Mouse (Mus musculus): ENCODE data around the gene Nbea. TPM values are rescaled to one million over a fixed set of nuclear protein-coding genes. Genes with fewer than 3 reads are reported as not detected.
"Not testable (repeated sequence)": the region's sequence is repeated elsewhere in the genome, so short reads cannot be mapped to it uniquely, and the experiment has no call there.

Nbea gene
- polyA plus RNA-seq, 1 experiment from 2014 or later = 6.4 TPM

DNA sequence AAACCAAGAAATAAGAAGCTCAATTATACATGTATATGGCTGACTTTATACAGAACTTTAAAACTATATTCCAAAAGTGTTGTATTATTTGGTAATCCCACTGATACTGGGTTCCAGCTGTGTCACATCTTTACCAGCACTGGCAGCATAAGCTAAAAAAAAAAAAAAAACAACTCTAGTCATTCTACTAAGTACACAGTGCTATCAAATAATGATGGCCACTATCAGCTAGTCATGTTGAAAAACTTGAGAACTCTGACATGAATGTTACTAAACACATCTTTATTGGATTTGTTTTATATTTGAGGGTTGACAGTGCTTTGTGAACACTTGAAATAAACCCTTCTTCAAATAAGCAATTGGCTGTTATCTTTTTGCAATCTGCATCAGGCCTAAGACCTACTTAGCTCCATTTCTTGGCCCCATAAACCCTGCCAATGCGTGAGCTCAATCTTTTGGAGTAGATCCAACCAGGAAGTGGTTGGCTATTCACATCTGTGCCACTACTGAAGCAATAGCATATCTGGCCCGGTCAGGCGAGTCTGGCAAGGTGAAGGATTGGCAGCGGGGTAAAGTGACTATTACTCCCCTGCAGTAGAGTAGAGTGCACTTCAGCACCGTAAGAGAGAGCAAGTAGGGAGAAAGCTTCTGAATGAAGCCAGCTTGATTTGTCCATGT, 137.7 kb downstream of the Nbea start:
- H3K9ac ChIP-seq (replicated peaks; ENCODE audit: low read length) = no peak overlapping the region
- no peak overlapping the region for H3K4me3 ChIP-seq (ENCODE audit: low read length)
- peak; percentile 71; the same call in 1 of the 2 replicates for ATAC-seq (ENCODE audit: low FRiP score, low TSS enrichment)
- H3K4me2 ChIP-seq (replicated peaks; ENCODE audit: low read depth, low read length) = no peak overlapping the region
- no peak overlapping the region for H3K27ac ChIP-seq (ENCODE audit: low read length)
- H3K9me3 ChIP-seq (ENCODE audit: low read length) = no peaks in the 10 kb centered on the region
- WGBS = 72% methylated on average over 5 of the region's 5 CpGs
- no peaks in the 10 kb centered on the region for H3K27me3 ChIP-seq (ENCODE audit: insufficient read depth, low read length)
- H3K4me1 ChIP-seq (ENCODE audit: insufficient read depth, low read length) = no peaks in the 10 kb centered on the region
- 0 out of 2 replicates have a peak, but pooled peaks cover 2% of the 10 kb centered on the region for H3K36me3 ChIP-seq (ENCODE audit: insufficient read depth, low read length)

GRCm38 (mm10) chr3:56043091-56043490, 140.4 kb downstream of the Nbea start:
- no peak overlapping the region for H3K4me2 ChIP-seq (replicated peaks; ENCODE audit: low read depth, low read length)
- no peak for ATAC-seq (ENCODE audit: low FRiP score, low TSS enrichment)
- WGBS = 78% methylated on average over 1 of the region's 1 CpGs

DNA sequence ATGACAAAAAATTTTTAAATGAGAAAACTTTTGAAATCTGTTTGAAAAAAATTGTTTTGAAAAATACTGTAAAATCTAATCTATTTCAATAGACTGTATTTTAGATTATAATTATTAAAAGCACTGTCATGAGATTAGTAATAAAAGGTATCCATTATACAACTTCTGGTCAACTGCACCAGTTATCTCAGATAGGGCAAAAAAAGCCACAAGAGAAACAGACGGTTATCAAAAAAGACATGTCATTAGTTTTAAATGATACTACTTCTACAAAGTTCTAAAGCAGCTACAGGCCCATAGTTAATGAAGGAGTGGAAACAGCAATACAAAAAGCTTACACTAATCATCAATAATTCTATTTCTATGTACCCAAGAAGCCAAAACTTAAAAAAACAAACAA, 144.0 kb downstream of the Nbea start:
- Histone ChIP-seq H3K4me1 (ENCODE audit: insufficient read depth, low read length) (no peaks in the 10 kb centered on the region), H3K9ac (replicated peaks; ENCODE audit: low read length) (no peak overlapping the region), H3K27ac (ENCODE audit: low read length) (no peak overlapping the region), H3K36me3 (ENCODE audit: insufficient read depth, low read length) (no peaks in the 10 kb centered on the region), H3K4me3 (ENCODE audit: low read length) (no peak overlapping the region), H3K4me2 (replicated peaks; ENCODE audit: low read depth, low read length) (no peak overlapping the region), H3K27me3 (ENCODE audit: insufficient read depth, low read length) (no peaks in the 10 kb centered on the region), H3K9me3 (ENCODE audit: low read length) (no peaks in the 10 kb centered on the region)
- ATAC-seq (ENCODE audit: low FRiP score, low TSS enrichment) = no peak
- WGBS = 88% methylated on average over 1 of the region's 1 CpGs

More at GRCm38 (mm10) chr3:56043091-56043490, 140.4 kb downstream of the Nbea start:
- Histone ChIP-seq H3K27me3 (ENCODE audit: insufficient read depth, low read length) (no peaks in the 10 kb centered on the region), H3K9ac (replicated peaks; ENCODE audit: low read length) (no peak overlapping the region), H3K4me3 (ENCODE audit: low read length) (no peak overlapping the region), H3K9me3 (ENCODE audit: low read length) (no peaks in the 10 kb centered on the region), H3K4me1 (ENCODE audit: insufficient read depth, low read length) (no peaks in the 10 kb centered on the region), H3K36me3 (ENCODE audit: insufficient read depth, low read length) (0 out of 2 replicates have a peak, but pooled peaks cover 2% of the 10 kb centered on the region), H3K27ac (ENCODE audit: low read length) (no peak overlapping the region)

DNA sequence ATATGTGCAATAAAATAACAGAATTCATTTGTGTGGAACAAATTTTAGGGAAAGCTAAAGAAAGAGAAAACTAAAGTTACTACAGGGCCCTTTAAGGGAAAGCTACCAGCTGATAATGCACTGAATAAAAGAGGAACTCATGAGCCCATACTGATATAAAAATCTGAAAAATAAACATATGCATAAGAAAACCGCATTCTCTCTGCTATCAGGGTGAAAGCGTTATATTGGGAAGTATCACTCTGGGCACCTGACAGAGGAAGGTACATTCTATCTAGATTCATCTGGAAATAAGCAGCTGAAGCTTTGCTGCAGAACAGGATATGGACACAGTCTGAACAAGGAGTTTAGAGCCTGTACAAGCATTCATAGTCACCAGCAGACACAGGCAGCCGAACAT, 148.9 kb downstream of the Nbea start:
- 84% methylated on average over 3 of the region's 3 CpGs for WGBS

GRCm38 (mm10) chr3:56018494-56018893, 165.0 kb downstream of the Nbea start:
- Histone ChIP-seq H3K4me1 (ENCODE audit: insufficient read depth, low read length) (no peaks in the 10 kb centered on the region), H3K9me3 (ENCODE audit: low read length) (no peaks in the 10 kb centered on the region), H3K4me2 (replicated peaks; ENCODE audit: low read depth, low read length) (no peak overlapping the region), H3K36me3 (ENCODE audit: insufficient read depth, low read length) (peaks cover 11% of the 10 kb centered on the region), H3K4me3 (ENCODE audit: low read length) (no peak overlapping the region), H3K27me3 (ENCODE audit: insufficient read depth, low read length) (no peaks in the 10 kb centered on the region), H3K9ac (replicated peaks; ENCODE audit: low read length) (no peak overlapping the region), H3K27ac (ENCODE audit: low read length) (no peak overlapping the region)
- WGBS = 86% methylated on average over 3 of the region's 3 CpGs
- no peak for ATAC-seq (ENCODE audit: low FRiP score, low TSS enrichment)

More for the DNA sequence above, 148.9 kb downstream of the Nbea start:
- Histone ChIP-seq H3K4me3 (ENCODE audit: low read length) (no peak overlapping the region), H3K36me3 (ENCODE audit: insufficient read depth, low read length) (no peaks in the 10 kb centered on the region), H3K27me3 (ENCODE audit: insufficient read depth, low read length) (no peaks in the 10 kb centered on the region), H3K4me1 (ENCODE audit: insufficient read depth, low read length) (no peaks in the 10 kb centered on the region), H3K27ac (ENCODE audit: low read length) (no peak overlapping the region), H3K9ac (replicated peaks; ENCODE audit: low read length) (no peak overlapping the region), H3K9me3 (ENCODE audit: low read length) (no peaks in the 10 kb centered on the region), H3K4me2 (replicated peaks; ENCODE audit: low read depth, low read length) (no peak overlapping the region)
- no peak for ATAC-seq (ENCODE audit: low FRiP score, low TSS enrichment)

- no peak overlapping the region for H3K9ac ChIP-seq (replicated peaks; ENCODE audit: low read length)
- H3K4me3 ChIP-seq (ENCODE audit: low read length) = no peak overlapping the region
- H3K27me3 ChIP-seq (ENCODE audit: insufficient read depth, low read length) = no peaks in the 10 kb centered on the region
- 0 out of 2 replicates have a peak, but pooled peaks cover 3% of the 10 kb centered on the region for H3K36me3 ChIP-seq (ENCODE audit: insufficient read depth, low read length)
- WGBS = 80% methylated on average over 3 of the region's 3 CpGs
- no peaks in the 10 kb centered on the region for H3K4me1 ChIP-seq (ENCODE audit: insufficient read depth, low read length)
- ATAC-seq (ENCODE audit: low FRiP score, low TSS enrichment) = no peak
- no peak overlapping the region for H3K27ac ChIP-seq (ENCODE audit: low read length)
- no peak overlapping the region for H3K4me2 ChIP-seq (replicated peaks; ENCODE audit: low read depth, low read length)
- H3K9me3 ChIP-seq (ENCODE audit: low read length) = no peaks in the 10 kb centered on the region
Observed at GRCm38 (mm10) chr3:56011132-56011531, 172.4 kb downstream of the Nbea start.

DNA sequence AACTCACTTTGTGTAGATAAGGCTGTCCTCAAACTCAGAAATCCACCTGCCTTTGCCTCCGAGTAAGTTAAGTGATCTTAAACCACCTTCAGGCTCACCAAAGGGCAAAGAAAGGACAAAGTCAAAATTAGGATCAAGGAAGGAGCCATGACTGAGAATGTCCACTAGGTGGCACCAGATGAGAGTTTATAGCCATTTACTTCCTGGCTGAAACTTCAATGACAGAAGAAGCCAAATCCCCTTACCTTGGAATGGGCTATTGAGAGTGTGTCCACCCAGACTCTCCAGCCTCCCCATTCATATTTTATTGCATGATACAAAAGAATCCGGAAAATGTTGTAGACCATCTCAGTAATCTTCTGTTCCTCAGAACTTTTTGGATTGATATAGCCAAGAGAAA, 175.5 kb downstream of the Nbea start:
- no peak overlapping the region for H3K4me2 ChIP-seq (replicated peaks; ENCODE audit: low read depth, low read length)

DNA sequence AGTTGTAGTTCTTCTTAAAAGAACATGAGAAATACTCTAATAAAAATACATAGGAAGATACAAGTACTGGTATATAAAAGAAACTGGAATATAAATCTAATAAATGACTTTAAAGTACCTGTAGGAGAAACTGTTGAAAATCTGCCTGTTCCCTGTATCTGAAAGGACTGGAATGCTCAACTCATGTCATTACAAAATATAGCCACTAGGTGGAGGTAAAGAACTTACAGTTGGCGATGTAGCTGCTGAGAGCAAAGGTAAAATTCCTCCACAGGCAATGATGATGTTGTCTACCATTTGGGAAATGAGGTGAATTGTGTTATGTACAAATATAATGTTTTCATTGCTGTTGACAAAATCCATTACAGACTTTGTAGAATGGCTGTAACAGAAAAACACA, 183.2 kb downstream of the Nbea start:
- no peaks in the 10 kb centered on the region for H3K27me3 ChIP-seq (ENCODE audit: insufficient read depth, low read length)
- WGBS = 0% methylated on average over 1 of the region's 1 CpGs
- H3K4me1 ChIP-seq (ENCODE audit: insufficient read depth, low read length) = no peaks in the 10 kb centered on the region
- 0 out of 2 replicates have a peak, but pooled peaks cover 2% of the 10 kb centered on the region for H3K36me3 ChIP-seq (ENCODE audit: insufficient read depth, low read length)
- no peak overlapping the region for H3K4me3 ChIP-seq (ENCODE audit: low read length)
- ATAC-seq (ENCODE audit: low FRiP score, low TSS enrichment) = no peak
- H3K27ac ChIP-seq (ENCODE audit: low read length) = no peak overlapping the region
- H3K4me2 ChIP-seq (replicated peaks; ENCODE audit: low read depth, low read length) = no peak overlapping the region
- H3K9ac ChIP-seq (replicated peaks; ENCODE audit: low read length) = no peak overlapping the region
- H3K9me3 ChIP-seq (ENCODE audit: low read length) = no peaks in the 10 kb centered on the region

More for the DNA sequence above, 175.5 kb downstream of the Nbea start:
- no peak overlapping the region for H3K27ac ChIP-seq (ENCODE audit: low read length)
- H3K9ac ChIP-seq (replicated peaks; ENCODE audit: low read length) = no peak overlapping the region
- no peaks in the 10 kb centered on the region for H3K9me3 ChIP-seq (ENCODE audit: low read length)
- 0 out of 2 replicates have a peak, but pooled peaks cover 5% of the 10 kb centered on the region for H3K36me3 ChIP-seq (ENCODE audit: insufficient read depth, low read length)
- WGBS = 12% methylated on average over 2 of the region's 2 CpGs
- H3K4me1 ChIP-seq (ENCODE audit: insufficient read depth, low read length) = no peaks in the 10 kb centered on the region
- no peak for ATAC-seq (ENCODE audit: low FRiP score, low TSS enrichment)
- H3K27me3 ChIP-seq (ENCODE audit: insufficient read depth, low read length) = no peaks in the 10 kb centered on the region
- H3K4me3 ChIP-seq (ENCODE audit: low read length) = no peak overlapping the region

- no peak for ATAC-seq (ENCODE audit: low FRiP score, low TSS enrichment)
- no peak overlapping the region for H3K27ac ChIP-seq (ENCODE audit: low read length)
- no peak overlapping the region for H3K9ac ChIP-seq (replicated peaks; ENCODE audit: low read length)
- no peaks in the 10 kb centered on the region for H3K27me3 ChIP-seq (ENCODE audit: insufficient read depth, low read length)
- WGBS = 84% methylated on average over 2 of the region's 2 CpGs
- peaks cover 17% of the 10 kb centered on the region for H3K36me3 ChIP-seq (ENCODE audit: insufficient read depth, low read length)
- H3K9me3 ChIP-seq (ENCODE audit: low read length) = no peaks in the 10 kb centered on the region
- no peaks in the 10 kb centered on the region for H3K4me1 ChIP-seq (ENCODE audit: insufficient read depth, low read length)
- no peak overlapping the region for H3K4me2 ChIP-seq (replicated peaks; ENCODE audit: low read depth, low read length)
- H3K4me3 ChIP-seq (ENCODE audit: low read length) = no peak overlapping the region
Observed at GRCm38 (mm10) chr3:55978361-55978760, 205.1 kb downstream of the Nbea start.

GRCm38 (mm10) chr3:55976986-55977385, 206.5 kb downstream of the Nbea start:
- not testable (repeated sequence) for H3K4me3 ChIP-seq (ENCODE audit: low read length); H3K4me2 ChIP-seq (replicated peaks; ENCODE audit: low read depth, low read length); H3K4me1 ChIP-seq (ENCODE audit: insufficient read depth, low read length); H3K9ac ChIP-seq (replicated peaks; ENCODE audit: low read length); ATAC-seq (ENCODE audit: low FRiP score, low TSS enrichment); H3K9me3 ChIP-seq (ENCODE audit: low read length); H3K27me3 ChIP-seq (ENCODE audit: insufficient read depth, low read length); H3K27ac ChIP-seq (ENCODE audit: low read length)
- WGBS = 93% methylated on average over 14 of the region's 14 CpGs
- peaks cover 11% of the 10 kb centered on the region for H3K36me3 ChIP-seq (ENCODE audit: insufficient read depth, low read length)

Data from kidney, embryonic 16.5 days (tissue).